Mouse (Mus musculus): ENCODE measurements around the gene Dapl1. TPM values are rescaled to one million over a fixed set of nuclear protein-coding genes. Genes with fewer than 3 reads are reported as not detected.

The Dapl1 gene
- 0.89 and 1.5 TPM in 2 replicates for polyA plus RNA-seq (2012; rRNA removed)

GRCm38 (mm10) chr2:59484438-59484837 is at the start of gene Dapl1:
Dapl1 (plus strand) TSS chr2:59484653.

Other genes with a start within 250 kb of the Dapl1 start
- 3.1 and 4.3 TPM in 2 replicates for gene Tanc1, start 127.4 kb downstream of the Dapl1 start, polyA plus RNA-seq (2012; rRNA removed)

Data from central nervous system, embryonic 18 days (tissue).